Mouse (Mus musculus) yolk sac, embryonic 10.5 days (tissue): ENCODE measurements around the gene Scnn1b.

Experiments used
- DNase-seq: peaks from one replicate; pipeline ENCODE4 v3.0.0-alpha.2; 2017; ENCODE audit warnings: low spot score

Gene Scnn1b

DNA sequence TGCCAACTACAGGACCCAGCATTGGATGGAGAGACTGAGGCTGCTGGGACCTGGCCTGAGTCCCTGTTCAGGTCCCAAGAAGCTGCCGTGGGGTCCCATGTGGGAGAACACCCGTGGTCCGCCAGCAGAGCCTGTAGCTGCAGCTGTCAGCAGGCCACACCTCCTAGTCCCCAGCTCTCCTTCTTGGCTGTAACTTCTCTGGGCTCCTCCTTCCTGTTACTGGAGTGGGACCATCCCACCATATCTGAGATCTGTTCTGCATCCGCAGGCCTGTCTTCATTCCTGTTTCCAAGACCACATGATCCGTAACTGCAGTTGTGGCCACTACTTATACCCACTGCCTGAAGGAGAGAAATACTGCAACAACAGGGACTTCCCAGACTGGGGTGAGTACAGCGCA lies 49.1 kb downstream of the Scnn1b start:
- DNase-seq = no peak

DNA sequence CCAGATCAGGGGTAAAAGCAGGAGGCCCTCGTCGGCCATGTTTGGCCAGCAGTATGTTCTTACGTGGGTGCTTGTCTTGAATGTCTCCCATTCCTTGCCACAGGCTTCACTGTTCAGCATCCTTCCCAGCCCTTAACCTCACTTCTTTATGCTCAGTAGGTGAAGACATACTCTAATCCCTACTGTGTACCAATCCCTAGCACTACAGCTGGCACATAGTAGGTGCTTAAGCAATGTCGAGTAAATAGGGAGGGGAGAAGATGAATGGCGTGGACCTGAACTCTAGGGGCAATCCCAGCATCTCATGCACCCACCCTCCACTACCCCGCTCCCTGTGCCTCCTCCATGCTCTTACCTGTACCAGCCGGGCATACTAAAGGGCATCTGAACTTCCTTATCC lies 59.5 kb downstream of the Scnn1b start:
- DNase-seq = no peak

GRCm38 (mm10) chr7:121927882-121928281 lies 63.0 kb downstream of the Scnn1b start:
- peak; percentile 53 for DNase-seq

DNA sequence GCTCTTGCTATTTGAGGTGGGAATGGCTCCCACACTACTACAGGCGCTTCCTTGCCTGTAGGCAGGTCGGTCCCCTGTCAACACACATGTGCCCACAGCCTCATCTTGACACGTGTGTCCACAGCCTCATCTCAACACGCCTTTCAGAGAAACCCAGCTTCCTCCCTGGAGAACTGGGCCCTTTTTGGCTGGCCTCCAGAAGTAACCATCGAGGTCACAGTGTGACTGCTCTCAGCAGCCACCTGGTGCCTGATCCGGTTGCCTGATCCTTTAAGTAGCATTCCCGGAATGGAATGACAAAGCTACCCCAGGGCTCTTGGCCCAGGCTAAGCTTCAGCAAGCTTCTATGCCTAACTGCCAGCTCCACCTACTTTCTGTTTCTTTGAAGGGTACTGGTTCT lies 66.4 kb downstream of the Scnn1b start:
- DNase-seq = no peak

- no peak for DNase-seq
Observed at GRCm38 (mm10) chr7:121933675-121934074, 68.8 kb downstream of the Scnn1b start.

DNA sequence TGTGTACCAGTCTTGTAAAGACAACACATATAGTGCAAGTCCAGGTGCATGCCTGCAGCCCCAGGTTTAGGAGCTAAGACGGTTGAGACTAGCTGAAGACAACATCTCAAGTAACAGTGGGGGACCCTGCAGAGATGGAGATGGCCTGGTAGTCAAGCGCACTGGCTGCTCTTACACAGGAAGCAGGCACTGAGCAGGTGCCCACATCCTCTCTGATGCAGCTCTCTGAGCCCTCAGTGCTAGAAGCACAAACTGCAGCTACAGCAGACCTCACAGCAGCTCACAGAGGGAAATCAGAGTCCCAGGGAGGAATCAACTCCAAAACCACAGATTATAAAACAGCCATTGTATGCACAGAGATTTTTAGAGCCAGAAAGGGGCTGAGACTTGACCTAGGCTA lies 69.5 kb downstream of the Scnn1b start:
- no peak for DNase-seq

- DNase-seq = no peak
Observed at GRCm38 (mm10) chr7:121935906-121936794, 71.3 kb downstream of the Scnn1b start.

DNA sequence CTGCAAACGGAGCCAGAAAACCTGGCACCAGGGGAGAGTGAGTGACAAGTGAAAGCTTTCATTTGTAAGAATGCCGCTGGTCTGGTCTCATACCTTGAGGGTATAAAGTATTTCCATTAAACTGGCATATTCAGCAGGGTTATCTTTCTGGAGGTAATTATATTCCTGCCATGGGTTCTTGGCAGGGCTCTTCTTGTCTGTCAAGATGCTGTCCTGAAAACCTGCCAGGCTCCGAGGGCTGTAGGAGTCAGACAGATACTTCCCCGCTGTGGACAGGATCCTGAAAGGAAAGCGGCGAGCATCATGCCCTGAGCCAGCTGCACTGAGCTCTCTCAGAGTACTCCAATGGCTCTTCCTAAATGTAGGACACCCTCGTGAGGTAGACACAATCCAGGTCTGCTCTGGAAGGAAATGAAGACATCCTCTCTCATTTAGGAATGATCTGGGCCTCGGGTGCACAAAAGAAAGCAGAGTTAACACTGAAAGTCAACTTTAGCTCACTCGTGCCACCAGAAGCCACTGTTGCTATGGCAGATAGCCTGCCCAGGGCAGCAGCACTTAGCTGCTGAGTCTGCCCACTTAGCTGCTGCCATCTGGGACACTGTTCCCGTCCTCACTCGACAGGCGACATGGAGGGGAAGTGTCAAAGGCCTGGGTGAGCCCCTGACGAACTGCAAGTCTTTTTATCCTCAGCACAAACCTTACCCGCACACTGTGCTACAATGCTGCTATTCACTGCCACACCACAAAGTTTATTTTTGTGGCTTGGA lies 72.2 kb downstream of the Scnn1b start:
- no peak for DNase-seq

DNA sequence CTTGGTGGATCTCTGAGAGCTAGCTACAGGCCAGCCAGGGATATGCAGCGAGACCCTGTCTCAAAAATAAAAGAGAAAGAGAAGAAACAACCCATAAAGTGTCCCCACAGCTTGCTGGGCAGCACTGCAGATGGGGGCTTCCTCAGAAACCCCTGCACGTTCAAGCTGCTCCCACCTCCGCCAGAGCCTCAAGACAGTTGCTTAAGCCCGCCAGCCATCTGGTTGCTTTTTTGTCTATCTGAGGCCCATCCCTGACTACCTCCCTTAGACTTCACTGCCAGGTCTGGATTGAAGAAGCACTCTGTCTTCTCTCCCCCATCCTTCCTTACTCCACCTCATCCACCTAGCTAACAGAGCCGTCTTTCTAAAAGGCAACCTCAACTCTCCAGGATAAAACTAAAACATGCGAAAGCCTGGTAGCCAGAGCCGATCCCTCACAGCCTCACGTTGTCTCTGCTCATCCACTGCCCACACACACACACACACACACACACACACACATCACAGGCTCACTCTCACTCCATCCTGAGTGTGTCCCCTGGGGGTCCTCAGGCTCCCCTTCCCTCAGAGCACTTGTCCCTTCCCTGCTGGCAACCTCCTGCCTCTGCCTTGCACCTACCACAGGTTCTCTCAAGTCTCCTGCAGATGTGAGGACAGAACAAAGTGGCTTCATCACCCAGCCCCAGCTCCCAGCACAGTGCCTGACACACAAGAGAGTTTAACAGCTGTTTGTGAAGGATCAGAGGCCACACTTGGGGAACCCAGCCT lies 73.5 kb downstream of the Scnn1b start:
- no peak for DNase-seq

DNA sequence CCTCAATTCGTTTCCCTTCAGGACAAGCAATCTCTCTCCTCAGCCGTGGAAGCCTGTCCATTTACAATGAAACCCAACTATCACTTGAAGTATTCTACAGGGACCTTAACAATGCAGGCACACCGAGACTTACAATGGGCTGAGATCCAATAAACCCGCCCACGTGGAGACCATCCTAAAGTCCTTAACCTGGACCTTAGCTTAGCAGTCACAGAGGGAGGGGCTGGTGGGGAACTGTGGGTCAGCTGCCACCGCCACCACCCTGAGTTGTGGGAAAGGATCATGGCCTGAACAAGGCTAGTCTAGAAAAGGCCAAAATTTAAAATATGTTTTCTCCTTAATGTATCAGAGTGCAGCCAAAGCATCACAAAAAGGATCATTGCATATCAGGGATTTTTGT lies 74.4 kb downstream of the Scnn1b start:
- no peak for DNase-seq

DNA sequence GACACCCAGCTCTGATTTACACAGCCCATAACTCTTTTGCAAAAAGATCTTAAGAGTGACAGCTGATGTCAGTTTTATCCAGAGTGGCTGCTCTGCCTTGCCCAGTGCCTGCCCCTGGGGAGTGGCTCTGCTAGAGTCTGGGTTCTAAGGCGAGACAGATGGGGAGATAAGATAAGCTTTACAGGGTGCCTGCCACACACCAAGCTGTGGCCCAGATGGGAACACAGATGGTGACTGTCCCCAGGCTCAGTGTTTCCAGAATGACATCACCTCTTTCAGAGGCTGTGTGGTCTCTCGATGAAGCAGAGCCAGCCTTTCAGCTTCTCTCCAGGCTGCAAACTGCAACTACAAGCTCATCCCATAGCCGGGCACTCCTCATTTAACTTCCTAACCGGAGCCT lies 74.9 kb downstream of the Scnn1b start:
- DNase-seq = no peak

DNA sequence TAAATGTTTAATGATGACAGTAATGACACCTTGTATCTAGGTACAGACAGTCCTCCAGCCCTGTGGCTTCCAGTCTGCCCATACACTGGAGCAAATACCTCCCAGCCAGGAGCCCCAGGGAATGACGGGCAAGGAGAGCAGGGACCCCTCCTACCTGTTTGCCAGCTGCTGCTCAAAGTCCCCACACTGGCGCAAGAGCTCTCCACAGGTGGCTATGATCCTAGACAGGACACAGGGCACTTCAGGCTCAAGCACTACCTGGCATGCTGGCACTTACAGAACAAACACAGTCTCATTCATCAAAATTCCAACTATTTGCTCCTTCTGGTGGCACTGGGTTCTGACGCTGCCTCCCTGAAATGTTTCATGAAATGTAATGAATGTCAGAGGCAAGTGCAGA lies 76.2 kb downstream of the Scnn1b start:
- no peak for DNase-seq

GRCm38 (mm10) chr7:121941640-121942039 lies 76.8 kb downstream of the Scnn1b start:
- no peak for DNase-seq

GRCm38 (mm10) chr7:121942371-121942770 lies 77.5 kb downstream of the Scnn1b start:
- DNase-seq = no peak

- DNase-seq = no peak
Observed at GRCm38 (mm10) chr7:121946196-121946595, 81.4 kb downstream of the Scnn1b start.

DNA sequence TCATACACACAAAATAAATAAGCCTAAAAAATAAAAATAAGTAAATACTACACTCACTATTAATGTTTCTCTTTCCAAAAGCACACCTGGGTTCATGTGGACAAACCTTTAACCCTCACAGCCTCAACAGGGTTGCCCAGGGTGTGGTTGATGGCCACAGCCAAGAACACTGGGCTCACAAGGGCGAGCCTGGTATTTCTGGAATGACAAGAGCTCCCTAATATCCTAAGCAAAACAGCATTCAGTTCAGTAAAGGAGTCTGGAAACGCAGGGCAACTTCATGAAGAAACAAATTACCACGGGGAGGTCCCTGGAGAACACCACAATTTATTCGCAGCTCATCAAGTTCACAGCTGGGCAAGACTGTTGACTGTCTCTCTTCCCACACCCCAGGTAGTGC lies 82.7 kb downstream of the Scnn1b start:
- no peak for DNase-seq

DNA sequence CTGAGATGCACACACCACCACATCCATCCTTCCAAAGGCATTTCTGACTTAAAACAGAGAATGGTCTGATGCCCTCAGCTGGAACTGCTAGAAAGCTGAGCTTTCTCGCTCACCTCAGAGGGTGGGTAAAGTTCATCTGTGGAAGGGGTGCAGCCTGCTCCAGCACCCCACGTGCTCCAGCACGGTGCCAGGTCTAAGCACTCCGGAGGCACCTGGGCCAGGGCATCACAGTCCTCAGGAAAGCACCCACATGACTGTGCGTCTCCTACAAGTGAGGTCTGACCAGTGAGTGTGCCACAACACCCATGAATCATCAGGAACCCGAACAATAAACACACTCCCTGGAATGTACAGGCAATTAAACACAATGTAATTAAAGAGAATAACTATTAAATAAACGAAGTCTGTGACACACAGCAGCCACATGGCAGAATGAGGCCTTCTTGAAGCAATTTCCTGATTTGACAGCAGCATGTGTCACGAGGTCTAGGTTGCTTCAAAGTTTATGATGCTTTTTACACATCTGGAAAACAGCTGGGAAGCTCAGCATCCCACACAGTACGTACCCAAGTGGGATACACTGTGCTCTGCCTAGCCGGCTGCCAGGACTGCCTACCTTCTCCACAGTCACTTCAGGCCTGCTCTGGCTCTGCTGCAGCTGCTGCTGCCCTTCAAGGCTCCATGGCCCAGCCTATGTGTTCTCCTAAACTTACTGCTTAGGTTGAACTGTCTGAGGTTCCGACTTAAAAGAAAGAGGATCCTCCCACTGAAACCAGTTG lies 90.2 kb downstream of the Scnn1b start:
- DNase-seq = no peak

- no peak for DNase-seq
Observed at GRCm38 (mm10) chr7:121955802-121956201, 91.0 kb downstream of the Scnn1b start.

DNA sequence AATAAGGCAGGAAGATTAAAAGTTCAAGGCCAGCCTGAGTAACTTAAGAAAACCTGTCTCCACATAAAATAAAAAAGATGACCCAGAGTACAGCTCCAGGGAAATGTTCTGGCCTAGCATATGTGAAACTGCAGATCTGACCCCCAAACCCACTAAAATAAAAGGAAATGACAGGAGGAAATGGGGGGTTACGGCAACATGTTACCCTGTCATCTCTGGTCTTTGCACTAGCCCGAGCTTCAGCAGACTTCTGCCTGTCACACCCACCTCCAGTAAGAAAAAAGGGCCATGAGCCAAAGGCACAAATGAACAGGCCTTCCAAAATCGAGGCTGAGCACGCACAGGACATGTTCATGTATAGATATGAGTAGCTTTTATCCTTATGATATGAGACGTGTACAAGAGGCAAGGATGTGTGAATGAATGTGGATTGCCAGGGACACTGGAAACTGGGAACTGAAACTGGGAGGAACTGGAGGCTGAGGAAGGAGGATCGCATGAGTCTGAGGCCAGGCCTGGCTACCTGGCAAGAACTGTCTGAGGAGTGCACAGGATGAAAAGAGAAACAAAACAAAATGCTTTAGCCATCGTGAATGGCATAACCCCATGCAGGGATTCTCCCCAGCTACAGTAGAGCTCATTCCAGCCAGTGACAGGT lies 97.2 kb downstream of the Scnn1b start:
- no peak for DNase-seq

- no peak for DNase-seq
Observed at GRCm38 (mm10) chr7:121962571-121962959, 97.7 kb downstream of the Scnn1b start.

DNA sequence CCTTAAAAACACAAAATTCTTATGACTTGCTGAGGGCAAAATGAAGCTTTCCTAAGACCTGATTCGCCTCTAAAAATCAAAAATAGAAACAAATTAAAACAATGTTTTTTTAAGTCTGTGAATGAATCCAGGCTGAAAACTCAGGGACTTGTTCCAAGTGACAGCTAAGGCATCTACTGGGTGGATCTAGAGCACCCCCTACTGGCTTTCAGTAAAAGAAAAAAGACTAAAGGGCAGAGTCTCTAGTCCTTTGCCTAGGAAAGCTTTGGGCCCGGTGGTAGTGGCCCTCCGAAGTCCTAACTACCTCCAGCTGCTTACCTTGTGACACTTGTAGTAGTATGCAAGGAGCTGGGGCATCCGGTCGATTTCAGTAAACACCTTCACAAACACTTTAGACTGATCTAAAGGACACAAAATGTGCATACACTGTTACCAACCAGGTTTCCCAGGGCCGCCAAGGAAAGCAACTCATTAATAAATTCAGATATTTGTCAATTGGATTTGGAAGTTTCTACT lies 99.1 kb downstream of the Scnn1b start:
- DNase-seq = no peak
